Mouse (Mus musculus) pancreas, adult 10 weeks (tissue): ENCODE measurements around the gene 9130230L23Rik. TPM values are rescaled to one million over a fixed set of nuclear protein-coding genes. Genes with fewer than 3 reads are reported as not detected.

ENCODE experiments used
- polyA plus RNA-seq: library from polyadenylated mRNA; stranded (reverse); fragments of 350-450 nt; fragmentation: Illumina TruSeq; extraction: RNeasy Lipid Tissue Mini Kit (QIAGEN cat#74804); gene quantifications from one replicate; pipeline ENCODE4 v1.2.3, GENCODE M21; 2015; ENCODE audit warnings: low read depth, low replicate concordance; ENCODE audit not compliant: insufficient read depth

Gene 9130230L23Rik
- polyA plus RNA-seq, result 1.3 TPM

DNA sequence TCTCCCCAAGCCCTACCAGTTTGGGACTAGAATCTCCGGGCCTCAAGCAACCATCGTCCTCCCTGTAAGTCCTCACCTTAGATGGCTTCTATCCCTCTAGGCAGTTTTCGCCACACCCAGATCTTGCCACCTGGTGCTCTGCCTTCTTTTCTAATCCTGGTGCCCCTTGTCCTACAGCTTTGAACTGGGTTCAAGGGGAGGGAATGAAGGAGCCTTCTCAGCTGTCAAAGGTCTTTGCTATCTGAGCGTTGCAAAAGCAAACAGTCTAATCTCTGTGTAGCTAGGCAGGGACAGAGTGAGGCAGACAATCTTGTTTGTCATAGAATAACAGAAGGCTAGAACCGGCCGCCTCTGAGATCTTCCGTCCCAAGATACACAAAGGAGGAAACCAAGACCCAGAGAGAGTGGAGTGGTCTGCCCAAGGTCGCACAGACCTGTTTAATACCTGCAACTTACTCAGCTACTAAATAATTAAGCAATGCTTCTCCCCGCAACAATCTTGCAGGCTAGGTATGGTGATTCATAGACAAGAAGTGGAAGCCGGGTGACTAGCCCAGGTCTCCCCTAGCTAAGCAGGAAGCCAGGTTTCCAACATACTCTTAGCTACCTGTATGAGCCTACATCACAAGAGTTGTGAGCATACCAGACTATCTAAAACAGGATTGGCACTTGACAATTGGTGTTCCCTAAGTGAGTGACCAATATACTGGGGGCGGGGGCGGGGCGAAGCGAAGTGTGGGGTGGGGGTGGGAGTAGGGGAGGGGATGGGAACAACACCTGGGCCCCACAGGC is at the start of gene 9130230L23Rik:
TSS of gene 9130230L23Rik (minus strand) at position 152 of the 792 bp plus-strand sequence.

DNA sequence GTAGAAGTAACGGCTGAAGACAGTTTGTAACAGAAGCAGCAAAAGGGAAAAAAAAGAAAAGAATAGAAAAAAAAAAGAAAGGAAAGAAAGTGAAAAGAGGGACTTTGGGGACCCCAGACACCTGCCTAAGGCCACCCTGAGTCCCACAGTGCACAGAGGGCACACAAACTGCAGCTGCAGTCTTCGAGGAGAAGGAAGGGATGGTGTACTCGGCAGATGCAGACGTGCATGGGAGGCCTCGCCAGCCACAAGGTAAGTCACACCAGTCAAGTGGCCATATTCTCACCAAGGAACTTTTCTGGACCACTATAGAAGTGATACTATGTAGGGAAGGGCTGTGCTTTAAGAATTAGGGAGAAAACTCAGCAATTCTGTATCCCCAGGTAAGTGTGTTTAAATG is 69.3 kb downstream of the 9130230L23Rik start, which contains the start of gene Chrna9:
TSS of gene Chrna9 (plus strand) at position 139 of the 400 bp plus-strand sequence.

Other genes with a start within 250 kb of the 9130230L23Rik start
- gene N4bp2, start 240.8 kb downstream of the 9130230L23Rik start, polyA plus RNA-seq, result 2.1 TPM
- gene Rhoh, start 143.1 kb downstream of the 9130230L23Rik start, polyA plus RNA-seq, result 0.20 TPM
- gene Chrna9, start 69.4 kb downstream of the 9130230L23Rik start, polyA plus RNA-seq, result not detected
- 5.8 TPM for gene Rbm47, start 168.8 kb upstream of the 9130230L23Rik start, polyA plus RNA-seq